Mouse (Mus musculus): Measurements from ENCODE around the gene Cyp4f40. TPM values are rescaled to one million over a fixed set of nuclear protein-coding genes. Genes with fewer than 3 reads are reported as not detected.
"Not testable (repeated sequence)": the region's sequence is repeated elsewhere in the genome, so short reads cannot be mapped to it uniquely, and the experiment has no call there.

The Cyp4f40 gene
- total RNA-seq, 2 experiments from 2014 or later, result 0.17 TPM; not detected in 1

DNA sequence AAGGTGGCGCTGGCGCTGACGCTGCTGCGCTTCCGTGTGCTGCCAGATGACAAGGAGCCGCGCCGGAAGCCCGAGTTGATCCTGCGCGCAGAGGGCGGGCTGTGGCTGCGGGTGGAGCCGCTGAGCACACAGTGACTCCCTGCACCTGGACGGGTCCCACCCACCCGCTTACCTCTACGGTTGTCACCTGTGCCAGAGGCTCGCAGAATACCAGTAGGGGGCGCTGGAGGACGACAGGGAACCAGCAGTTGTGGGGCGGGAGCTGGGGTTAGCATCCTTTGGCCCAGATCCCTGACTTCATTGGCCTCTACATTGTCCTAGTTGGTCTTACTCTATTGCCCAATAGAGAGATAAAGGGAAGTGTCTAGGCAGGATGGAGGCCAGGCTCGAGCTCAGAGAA is 44.1 kb downstream of the Cyp4f40 start:
- peak in 1 of 2 experiments; percentile 24 for DNase-seq (ENCODE audit: low spot score in 2 of 2)

DNA sequence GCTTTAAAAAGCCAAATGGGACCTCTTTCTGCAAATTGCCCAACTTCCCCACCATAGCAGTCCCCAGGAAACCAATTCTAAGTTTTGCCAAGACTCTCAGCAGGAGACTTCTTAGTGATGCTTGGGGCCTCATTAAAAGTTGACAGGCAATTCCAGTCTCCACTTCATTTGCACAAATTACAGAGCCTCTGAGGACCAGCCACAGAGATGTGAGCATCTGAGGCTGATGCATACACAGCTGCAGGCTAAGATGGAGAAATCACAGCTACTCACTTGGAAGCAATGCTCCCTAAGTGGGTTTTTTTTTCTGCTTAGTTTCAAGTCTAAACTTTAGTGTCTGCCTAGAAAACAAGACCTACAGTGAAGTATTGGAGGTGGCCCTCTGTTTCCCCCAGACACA is 51.8 kb downstream of the Cyp4f40 start:
- not testable (repeated sequence) for DNase-seq (ENCODE audit: low spot score in 2 of 2)

DNA sequence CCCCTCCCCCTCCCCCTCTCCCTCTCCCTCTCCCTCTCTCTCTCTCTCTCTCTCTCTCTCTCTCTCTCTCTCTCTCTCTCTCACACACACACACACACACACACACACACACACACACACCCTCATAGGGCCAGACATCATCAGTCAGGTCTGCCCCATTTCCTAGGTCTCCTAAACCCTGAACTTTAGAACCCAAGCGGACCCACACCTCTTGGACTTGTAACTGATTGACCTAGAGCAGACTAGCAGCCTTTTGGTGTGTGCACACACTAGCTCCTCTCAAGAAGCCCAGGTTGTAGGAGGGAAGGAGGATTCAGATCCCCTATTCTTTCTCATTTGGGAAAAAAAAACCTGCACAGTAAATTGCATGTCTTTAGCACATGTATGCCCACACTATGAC is 63.5 kb downstream of the Cyp4f40 start:
- not testable (repeated sequence) for DNase-seq (ENCODE audit: low spot score in 2 of 2)

DNA sequence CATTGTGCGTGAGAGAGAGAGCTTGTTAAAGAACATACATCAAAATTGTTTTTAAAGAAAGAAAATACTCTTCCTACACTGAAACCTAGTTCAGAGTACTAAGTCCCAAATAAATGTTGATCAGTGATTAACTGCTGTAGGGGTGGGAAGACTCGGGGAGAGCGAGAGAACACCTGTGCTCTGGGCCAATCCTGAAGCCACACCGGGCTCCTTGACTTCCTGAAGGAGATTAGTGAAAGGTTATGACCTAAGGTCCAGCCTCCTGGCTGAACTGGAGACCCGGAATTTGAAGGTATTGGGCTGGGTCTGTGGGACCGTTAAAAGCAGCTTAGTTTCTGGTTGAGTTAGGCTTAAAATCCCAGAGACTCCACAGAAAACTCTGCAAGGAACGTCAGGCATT is 64.1 kb downstream of the Cyp4f40 start:
- DNase-seq (ENCODE audit: low spot score in 2 of 2), result no peak

GRCm38 (mm10) chr17:32726360-32726759 is 67.7 kb downstream of the Cyp4f40 start:
- not testable (repeated sequence) for DNase-seq (ENCODE audit: low spot score in 2 of 2)

Other genes with a start within 250 kb of the Cyp4f40 start
- gene Pglyrp2, start 234.7 kb upstream of the Cyp4f40 start, total RNA-seq (2021), result under 1 TPM; 0.17 to 0.54 TPM
- gene Cyp4f39, start 206.2 kb upstream of the Cyp4f40 start, total RNA-seq (2021), result not detected
- 10 to 100 TPM; 11.3 to 12.4 TPM for gene Cyp4f17, start 152.8 kb upstream of the Cyp4f40 start, total RNA-seq (2021)
- 10 to 100 TPM in 1 of 2 experiments, 1 to 10 TPM in 1; 9.9 to 10.5 TPM for gene Cyp4f16, start 122.3 kb upstream of the Cyp4f40 start, total RNA-seq (2021)
- gene Cyp4f37, start 37.6 kb upstream of the Cyp4f40 start, total RNA-seq (2021), result not detected
- gene Cyp4f15, start 26.7 kb downstream of the Cyp4f40 start, total RNA-seq (2021), result 1 to 10 TPM; 2.3 to 6.1 TPM
- gene Zfp871, start 129.4 kb downstream of the Cyp4f40 start, total RNA-seq (2021), result 10 to 100 TPM; 41.5 to 44.8 TPM
- under 1 TPM; 0.46 to 0.64 TPM for gene Zfp811, start 151.0 kb downstream of the Cyp4f40 start, total RNA-seq (2021)
- gene Zfp799, start 171.4 kb downstream of the Cyp4f40 start, total RNA-seq (2021), result 10 to 100 TPM in 1 of 2 experiments, 1 to 10 TPM in 1; 6.9 to 10.2 TPM
- gene Zfp870, start 232.7 kb downstream of the Cyp4f40 start, total RNA-seq (2021), result 10 to 100 TPM in 1 of 2 experiments, 1 to 10 TPM in 1; 8.4 to 11.3 TPM